Mouse (Mus musculus) WW6 (cell line): ENCODE results near the gene Frem2.
A peak's percentile ranks its signal among the peaks of the same experiment; 100 is the strongest.

Experiments
- DNase-seq: peaks from one replicate; pipeline ENCODE4 v3.0.0-alpha.2; 2013; ENCODE audit warnings: low read depth, low spot score

Frem2 gene

GRCm38 (mm10) chr3:53620355-53620754 lies 36.8 kb downstream of the Frem2 start:
- no peak for DNase-seq

- DNase-seq: no peak
Observed at GRCm38 (mm10) chr3:53611106-53611505, 46.0 kb downstream of the Frem2 start.

- no peak for DNase-seq
Observed at GRCm38 (mm10) chr3:53609851-53610250, 47.3 kb downstream of the Frem2 start.

GRCm38 (mm10) chr3:53600140-53600539 lies 57.0 kb downstream of the Frem2 start:
- DNase-seq: no peak

- no peak for DNase-seq
Observed at GRCm38 (mm10) chr3:53599315-53599714, 57.8 kb downstream of the Frem2 start.

- DNase-seq: peak; percentile 36
Observed at GRCm38 (mm10) chr3:53598153-53598800, 58.9 kb downstream of the Frem2 start.

GRCm38 (mm10) chr3:53594471-53594870 lies 62.7 kb downstream of the Frem2 start:
- no peak for DNase-seq

GRCm38 (mm10) chr3:53593718-53594117 lies 63.4 kb downstream of the Frem2 start:
- DNase-seq: no peak

GRCm38 (mm10) chr3:53592036-53592435 lies 65.1 kb downstream of the Frem2 start:
- no peak for DNase-seq

- no peak for DNase-seq
Observed at GRCm38 (mm10) chr3:53590139-53590621, 67.0 kb downstream of the Frem2 start.

GRCm38 (mm10) chr3:53583248-53583647 lies 73.9 kb downstream of the Frem2 start:
- no peak for DNase-seq

- DNase-seq: no peak
Observed at GRCm38 (mm10) chr3:53580596-53581254, 76.4 kb downstream of the Frem2 start.

- no peak for DNase-seq
Observed at GRCm38 (mm10) chr3:53579121-53579704, 77.9 kb downstream of the Frem2 start.

- no peak for DNase-seq
Observed at GRCm38 (mm10) chr3:53576320-53577116, 80.6 kb downstream of the Frem2 start.

GRCm38 (mm10) chr3:53574123-53574522 lies 83.0 kb downstream of the Frem2 start:
- no peak for DNase-seq

GRCm38 (mm10) chr3:53571663-53572062 lies 85.5 kb downstream of the Frem2 start:
- no peak for DNase-seq

- no peak for DNase-seq
Observed at GRCm38 (mm10) chr3:53564521-53564920, 92.6 kb downstream of the Frem2 start.

- DNase-seq: no peak
Observed at GRCm38 (mm10) chr3:53563746-53564145, 93.4 kb downstream of the Frem2 start.

- no peak for DNase-seq
Observed at GRCm38 (mm10) chr3:53561813-53562212, 95.3 kb downstream of the Frem2 start.

- no peak for DNase-seq
Observed at GRCm38 (mm10) chr3:53559056-53559455, 98.1 kb downstream of the Frem2 start.

GRCm38 (mm10) chr3:53558230-53558629 lies 98.9 kb downstream of the Frem2 start:
- DNase-seq: no peak
